Mouse (Mus musculus) retina, postnatal 1 day (tissue): Measurements from ENCODE around the gene Slc31a1.
A peak's percentile ranks its signal among the peaks of the same experiment; 100 is the strongest.

Experiments
- DNase-seq: peaks from one replicate; pipeline ENCODE4 v3.0.0-alpha.2; 2012

Gene Slc31a1

GRCm38 (mm10) chr4:62408601-62409282 is 48.2 kb downstream of the Slc31a1 start, which contains the start of the genes Cdc26 and Prpf4:
Gene Cdc26 (minus strand): TSS chr4:62408642.
Gene Prpf4 (plus strand): TSS chr4:62408797.
- peak; percentile 99 for DNase-seq

GRCm38 (mm10) chr4:62409615-62410014 is 49.1 kb downstream of the Slc31a1 start:
- no peak for DNase-seq

DNA sequence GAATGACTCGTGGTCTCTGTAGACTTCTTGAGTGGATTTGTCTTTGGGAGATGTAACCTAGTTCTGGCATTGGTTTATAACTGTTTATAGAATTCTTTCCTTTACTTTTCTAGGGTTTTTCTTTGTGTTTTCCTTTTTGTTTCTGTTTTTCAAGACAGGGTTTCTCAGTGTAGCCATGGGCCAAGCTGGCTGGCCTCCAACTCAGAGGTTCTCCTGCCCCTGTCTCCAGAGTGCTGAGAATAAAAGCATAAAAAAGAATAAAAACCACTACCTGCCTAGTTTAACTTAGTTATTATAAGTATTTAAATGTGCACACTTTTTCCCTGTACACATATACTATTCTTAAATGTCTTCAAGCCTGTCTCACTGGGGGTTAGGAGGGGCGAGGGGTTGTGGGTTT is 49.8 kb downstream of the Slc31a1 start:
- no peak for DNase-seq

DNA sequence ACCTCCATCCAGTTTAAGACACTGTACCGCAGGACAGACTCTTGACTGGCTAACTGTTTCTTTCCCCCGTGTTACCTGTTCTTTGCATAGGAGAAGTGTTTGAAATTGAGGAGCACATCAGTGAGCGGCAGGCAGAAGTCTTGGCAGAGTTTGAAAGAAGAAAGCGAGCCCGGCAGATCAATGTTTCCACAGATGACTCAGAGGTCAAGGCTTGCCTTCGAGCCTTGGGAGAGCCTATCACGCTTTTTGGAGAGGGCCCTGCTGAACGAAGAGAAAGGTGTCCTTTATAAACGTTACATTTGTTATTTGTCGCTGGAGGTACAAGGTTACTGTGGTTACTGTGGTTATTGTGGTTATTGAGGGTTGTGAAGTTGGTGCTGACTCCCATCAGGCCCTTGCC is 51.1 kb downstream of the Slc31a1 start:
- no peak for DNase-seq

DNA sequence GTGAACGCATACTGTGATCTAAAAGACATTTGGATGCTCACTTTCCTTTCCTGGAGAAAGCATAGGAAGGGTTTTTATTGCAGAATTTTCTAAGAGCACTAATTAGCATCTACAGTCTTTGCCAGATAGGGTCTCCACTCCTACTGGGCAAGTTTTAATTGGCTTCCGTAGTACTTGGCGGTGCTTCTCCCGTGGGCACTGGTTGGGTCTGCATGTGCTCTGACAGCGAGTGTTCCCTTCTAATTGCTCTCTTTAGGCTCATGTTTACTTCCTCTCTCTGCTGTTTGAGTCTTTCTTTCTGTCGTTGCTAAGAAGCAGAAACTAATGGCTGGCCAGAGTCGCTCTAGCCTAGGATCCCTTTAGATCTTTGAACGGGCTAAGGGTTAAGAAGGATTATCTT is 57.9 kb downstream of the Slc31a1 start:
- DNase-seq = no peak

- DNase-seq = no peak
Measured at GRCm38 (mm10) chr4:62419091-62419490, 58.6 kb downstream of the Slc31a1 start.

DNA sequence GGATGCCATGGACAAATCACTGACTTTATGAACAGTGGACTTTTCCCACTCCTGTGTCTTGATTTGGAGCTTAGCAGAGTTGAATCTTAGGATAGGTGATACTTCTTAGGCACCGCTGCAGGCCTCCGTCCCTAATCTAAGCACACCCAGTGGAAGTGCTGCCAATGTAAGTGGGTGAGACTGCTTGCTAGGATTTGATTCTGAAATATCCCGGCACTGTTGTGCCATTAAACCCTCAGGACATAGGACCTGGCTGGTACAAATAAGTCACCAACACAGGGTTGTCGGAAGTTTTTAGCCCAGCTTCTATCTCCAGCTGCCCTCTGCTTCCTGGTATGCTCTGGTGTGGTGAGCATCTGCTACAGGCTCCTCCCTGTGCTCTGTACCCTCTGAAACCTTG is 65.4 kb downstream of the Slc31a1 start:
- DNase-seq = no peak

DNA sequence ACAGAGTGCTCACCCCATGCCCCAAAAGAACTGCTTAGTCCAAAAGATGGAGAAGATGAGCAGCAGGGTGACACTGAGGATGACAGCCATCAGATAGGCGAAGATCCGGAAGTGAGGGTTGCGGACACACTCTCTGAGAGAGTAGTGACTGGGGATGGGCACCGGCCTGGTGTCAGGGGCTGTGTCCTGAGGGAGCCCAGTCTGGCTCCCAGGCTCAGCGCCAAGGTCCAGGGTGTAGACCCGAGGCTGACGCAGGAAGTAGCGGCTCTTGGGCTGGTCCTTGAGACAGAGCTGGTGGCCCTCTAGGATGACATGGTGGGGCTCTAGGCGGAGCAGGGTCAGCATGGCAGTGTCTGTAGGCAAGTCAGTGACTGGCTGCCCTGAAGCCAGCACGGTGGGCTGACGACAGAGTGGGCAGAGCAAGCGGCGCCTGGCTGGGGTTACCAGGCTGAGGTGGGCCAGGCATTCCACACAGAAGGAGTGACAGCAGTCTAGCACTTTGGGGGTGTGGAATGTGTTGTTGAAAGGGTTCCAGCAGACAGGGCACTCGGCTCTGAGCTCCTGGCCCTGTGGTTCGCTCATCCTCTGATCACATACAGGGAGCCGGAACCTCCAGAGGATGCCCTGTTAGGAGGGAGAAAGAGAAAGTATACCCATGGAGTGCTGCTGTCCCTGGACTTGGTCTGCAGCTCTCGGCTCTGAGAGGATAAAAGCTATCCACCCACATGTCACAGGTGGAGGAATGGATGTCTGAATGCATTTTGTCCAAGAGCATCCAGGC is 67.6 kb downstream of the Slc31a1 start:
- DNase-seq = no peak

DNA sequence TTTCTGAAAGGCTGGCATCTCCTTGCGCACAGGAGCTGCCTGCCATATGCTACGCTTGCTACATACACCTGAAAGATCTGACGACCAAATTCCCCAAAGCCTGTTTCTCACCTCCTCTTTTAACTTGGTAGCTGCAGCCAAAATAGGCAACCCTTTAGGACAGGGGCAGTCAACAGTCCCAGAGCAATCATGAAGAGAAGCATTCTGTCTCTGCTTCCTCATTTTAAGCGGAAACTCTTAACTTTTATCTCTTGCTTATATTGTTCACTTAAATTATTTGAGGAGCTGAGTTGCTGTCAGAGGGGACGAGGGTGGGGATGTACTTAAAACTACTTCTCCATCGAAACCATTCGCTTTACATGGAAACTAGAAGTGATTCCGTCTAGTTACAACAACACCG is 69.1 kb downstream of the Slc31a1 start:
- DNase-seq = no peak

DNA sequence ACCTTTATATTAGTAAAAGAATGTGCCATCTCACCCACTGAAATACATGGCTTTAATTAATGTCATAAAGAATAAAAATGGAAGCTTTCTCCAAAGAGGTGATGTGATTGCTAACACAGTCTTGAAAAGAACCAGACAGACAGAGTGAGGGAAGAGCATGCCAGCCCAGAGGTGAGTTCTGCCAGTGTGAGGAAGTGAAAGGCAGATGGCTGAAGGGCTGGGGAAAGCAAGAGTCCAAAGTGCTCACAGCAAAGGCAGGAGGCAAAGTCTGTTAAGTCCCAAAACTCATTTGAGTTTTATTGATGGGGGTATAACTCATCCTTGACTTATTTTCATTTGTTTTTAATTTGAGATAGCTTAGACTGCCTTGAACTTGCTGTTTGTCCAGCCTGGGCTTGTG is 70.2 kb downstream of the Slc31a1 start:
- no peak for DNase-seq

GRCm38 (mm10) chr4:62431522-62431921 is 71.0 kb downstream of the Slc31a1 start:
- no peak for DNase-seq

DNA sequence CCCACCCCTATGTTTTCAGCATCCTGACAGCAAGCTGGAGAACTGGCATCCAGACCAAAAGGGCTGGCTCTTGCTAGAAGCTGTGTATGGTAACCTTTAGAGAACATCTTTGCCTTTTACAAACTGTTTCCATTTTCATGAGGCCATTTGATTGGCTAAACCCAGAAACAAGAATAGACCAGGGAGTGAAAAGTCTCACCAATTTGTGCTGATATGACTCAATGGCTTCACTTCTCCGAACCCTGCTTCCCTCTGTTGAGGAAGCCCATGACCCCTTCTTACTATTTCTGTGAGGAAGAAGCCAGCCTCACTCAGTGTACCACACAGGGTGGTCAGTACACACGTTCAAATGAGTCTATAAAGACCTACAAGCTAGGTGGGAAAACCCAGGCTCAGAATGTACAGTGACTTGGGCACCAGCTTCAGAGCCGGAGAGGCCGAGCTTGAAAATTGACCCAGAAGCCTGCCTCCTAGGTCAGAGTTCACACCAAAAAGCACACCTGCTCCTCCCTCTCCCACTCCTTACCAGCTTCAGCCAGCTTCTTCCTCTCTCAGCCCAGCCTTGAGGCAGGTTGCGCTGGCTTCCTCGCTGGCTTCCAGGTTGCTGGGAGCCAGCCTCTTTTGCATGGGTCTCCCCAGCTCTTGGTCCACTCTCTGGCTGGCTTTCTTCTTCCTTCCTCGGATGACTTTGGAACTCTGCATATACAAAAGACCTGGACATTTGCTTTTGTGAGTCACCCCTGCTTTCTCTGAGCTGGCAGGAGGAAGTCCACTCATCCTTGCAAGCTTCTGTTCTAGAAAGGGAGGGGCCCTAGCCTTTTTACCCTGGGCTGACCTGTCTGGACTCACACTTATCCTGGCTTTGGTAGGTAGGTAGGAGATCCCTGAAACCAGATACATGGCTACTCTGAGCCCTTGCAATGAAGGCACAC is 73.7 kb downstream of the Slc31a1 start:
- DNase-seq = no peak

DNA sequence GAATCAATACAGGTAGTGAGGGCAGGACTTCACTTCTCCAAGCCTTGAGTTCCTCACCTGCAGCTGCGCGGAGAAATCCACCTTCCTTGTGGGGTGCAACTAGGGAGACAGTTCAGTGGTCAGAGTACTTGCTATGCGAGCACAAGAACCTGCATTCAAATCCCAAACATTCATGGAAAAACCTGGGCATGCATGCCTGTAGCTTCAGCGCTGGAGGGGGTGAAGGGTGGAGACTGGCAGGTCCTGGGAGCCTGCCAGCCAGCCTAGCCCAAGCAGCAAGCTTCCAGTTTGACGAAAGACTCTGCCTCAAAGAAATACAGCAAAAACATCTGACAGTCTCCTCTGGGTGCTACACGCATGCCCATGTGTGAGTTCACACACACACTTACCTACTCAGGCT is 74.6 kb downstream of the Slc31a1 start, which contains the start of gene Rnf183:
Rnf183 (minus strand) TSS at position 172 of the 400 bp plus-strand sequence.
- no peak for DNase-seq

DNA sequence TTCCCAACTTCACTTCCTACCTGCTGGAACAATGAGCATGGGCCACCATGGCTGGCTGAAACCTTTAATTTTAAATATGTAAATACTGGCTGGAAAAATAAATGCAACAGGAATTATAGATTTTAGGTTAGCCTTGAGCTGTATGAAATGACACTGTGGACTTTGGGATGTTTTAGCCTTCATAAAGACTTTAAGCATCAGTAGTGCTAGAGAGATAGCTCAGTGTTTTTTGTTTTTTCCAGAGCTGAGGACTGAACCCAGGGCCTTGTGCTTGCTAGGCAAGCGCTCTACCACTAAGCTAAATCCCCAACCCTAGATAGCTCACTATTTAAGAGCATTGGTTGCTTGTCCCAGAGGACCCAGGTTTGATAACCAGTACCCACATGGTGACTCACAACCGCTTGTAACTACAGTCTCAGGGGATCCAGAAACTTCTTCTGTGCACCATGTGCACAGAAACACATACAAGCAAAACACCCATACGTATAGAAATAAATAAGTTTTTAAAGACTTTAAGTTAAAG is 76.8 kb downstream of the Slc31a1 start:
- DNase-seq = no peak

- no peak for DNase-seq
Measured at GRCm38 (mm10) chr4:62437871-62438270, 77.3 kb downstream of the Slc31a1 start.

- no peak for DNase-seq
Measured at GRCm38 (mm10) chr4:62439793-62440192, 79.3 kb downstream of the Slc31a1 start.

GRCm38 (mm10) chr4:62440544-62440943 is 80.0 kb downstream of the Slc31a1 start:
- no peak for DNase-seq

- no peak for DNase-seq
Measured at GRCm38 (mm10) chr4:62440986-62441385, 80.5 kb downstream of the Slc31a1 start.
